Comparison of ENCODE assay signal across 8 mouse cellular contexts in genomic region chr3:61362821-61363160, GRCm38 (mm10). TPM values are rescaled to one million over a fixed set of nuclear protein-coding genes. Genes with fewer than 3 reads are reported as not detected.
DNase-seq lines count a peak whose midpoint lies in the region; ATAC-seq and TF ChIP-seq lines count a peak whose summit lies in the region.

No protein-coding gene starts in this region.

- DNase-seq in kidney, postnatal 0 days (ENCODE audit: low spot score) = no peak
- DNase-seq in kidney, adult 11 months = no peak
- no peak for DNase-seq in limb, embryonic 10.5 days (ENCODE audit: low spot score)
- DNase-seq in midbrain, embryonic 14.5 days = no peak
- DNase-seq in embryo, embryonic 9.5 days (ENCODE audit: extremely low spot score) = no peak
- no peak for DNase-seq in gastrocnemius, postnatal 14 days
- no peak for DNase-seq in left cerebral cortex, postnatal 4 days

- TF ChIP-seq CTCF in kidney, postnatal 0 days (IDR thresholded peaks at IDR 0.05; ENCODE audit: low read depth) = no peak

- no peak for ATAC-seq in kidney, postnatal 0 days (replicated peaks; ENCODE audit: low FRiP score, low read depth)
- ATAC-seq in embryonic facial prominence, embryonic 15.5 days (ENCODE audit: insufficient number of reproducible peaks, low FRiP score, low TSS enrichment, low read depth) = no peak
- ATAC-seq in midbrain, embryonic 14.5 days (ENCODE audit: low FRiP score, low TSS enrichment) = no peak

- no peaks in the 10 kb centered on the region for H3K9me3 ChIP-seq in kidney, postnatal 0 days (replicated peaks; ENCODE audit: low read length)
- H3K9me3 ChIP-seq in embryonic facial prominence, embryonic 15.5 days (replicated peaks) = no peaks in the 10 kb centered on the region
- no peaks in the 10 kb centered on the region for H3K9me3 ChIP-seq in limb, embryonic 10.5 days (replicated peaks)
- no peaks in the 10 kb centered on the region for H3K9me3 ChIP-seq in midbrain, embryonic 14.5 days (ENCODE audit: control insufficient read depth, low read length)

- peak overlapping the region; percentile 74 for H3K4me2 ChIP-seq in kidney, postnatal 0 days (ENCODE audit: low read length)
- peak overlapping the region; percentile 82 for H3K4me2 ChIP-seq in embryonic facial prominence, embryonic 15.5 days (replicated peaks)
- H3K4me2 ChIP-seq in midbrain, embryonic 14.5 days (ENCODE audit: low read length) = peak overlapping the region; percentile 71

- H3K9ac ChIP-seq in kidney, postnatal 0 days (ENCODE audit: low read depth, low read length) = peak overlapping the region; percentile 54
- H3K9ac ChIP-seq in embryonic facial prominence, embryonic 15.5 days = peak overlapping the region; percentile 42
- peak overlapping the region; percentile 63 for H3K9ac ChIP-seq in midbrain, embryonic 14.5 days (replicated peaks; ENCODE audit: low read length)

- intact Hi-C loops in gastrocnemius, postnatal 14 days (cut with DNase I; ENCODE audit: low total_unique reads) = no loop called here
- intact Hi-C loops in left cerebral cortex, postnatal 4 days (cut with DNase I) = loop anchor here (10.0 kb wide), 1 partner anchor 812 kb away; no protein-coding TSS in a partner anchor

- 5% methylated on average over 9 of the region's 9 CpGs for WGBS in kidney, postnatal 0 days
- 5% methylated on average over 9 of the region's 9 CpGs for WGBS in embryonic facial prominence, embryonic 15.5 days
- WGBS in limb, embryonic 10.5 days = 7% methylated on average over 9 of the region's 9 CpGs
- 7% methylated on average over 9 of the region's 9 CpGs for WGBS in midbrain, embryonic 14.5 days

- H3K4me3 ChIP-seq in kidney, postnatal 0 days (replicated peaks; ENCODE audit: low read depth, low read length) = peak overlapping the region; percentile 34
- peak overlapping the region; percentile 94 for H3K4me3 ChIP-seq in embryonic facial prominence, embryonic 15.5 days (replicated peaks)
- peak overlapping the region; percentile 77 for H3K4me3 ChIP-seq in limb, embryonic 10.5 days
- peak overlapping the region; percentile 61 for H3K4me3 ChIP-seq in midbrain, embryonic 14.5 days (replicated peaks; ENCODE audit: low read depth, low read length)

- H3K36me3 ChIP-seq in kidney, postnatal 0 days (ENCODE audit: insufficient read depth, low read length) = no peaks in the 10 kb centered on the region
- no peaks in the 10 kb centered on the region for H3K36me3 ChIP-seq in embryonic facial prominence, embryonic 15.5 days
- H3K36me3 ChIP-seq in limb, embryonic 10.5 days = no peaks in the 10 kb centered on the region
- no peaks in the 10 kb centered on the region for H3K36me3 ChIP-seq in midbrain, embryonic 14.5 days (ENCODE audit: control insufficient read depth, insufficient read depth, low read length)

- H3K4me1 ChIP-seq in kidney, postnatal 0 days (replicated peaks; ENCODE audit: insufficient read depth, low read length) = no peaks in the 10 kb centered on the region
- peaks cover 12% of the 10 kb centered on the region; the same call in 1 of the 2 replicates for H3K4me1 ChIP-seq in embryonic facial prominence, embryonic 15.5 days
- peaks cover 16% of the 10 kb centered on the region for H3K4me1 ChIP-seq in limb, embryonic 10.5 days
- H3K4me1 ChIP-seq in midbrain, embryonic 14.5 days (ENCODE audit: control insufficient read depth, insufficient read depth, low read length) = peaks cover 19% of the 10 kb centered on the region

- no peaks in the 10 kb centered on the region for H3K27me3 ChIP-seq in kidney, postnatal 0 days (ENCODE audit: insufficient read depth, low read length)
- no peaks in the 10 kb centered on the region for H3K27me3 ChIP-seq in embryonic facial prominence, embryonic 15.5 days
- H3K27me3 ChIP-seq in limb, embryonic 10.5 days (ENCODE audit: low read depth, poor library complexity, severe bottlenecking) = no peaks in the 10 kb centered on the region
- H3K27me3 ChIP-seq in midbrain, embryonic 14.5 days (ENCODE audit: control insufficient read depth, insufficient read depth, low read length) = no peaks in the 10 kb centered on the region

- peak overlapping the region; percentile 63 for H3K27ac ChIP-seq in kidney, postnatal 0 days
- H3K27ac ChIP-seq in embryonic facial prominence, embryonic 15.5 days (replicated peaks) = peak overlapping the region; percentile 95
- peak overlapping the region; percentile 84 for H3K27ac ChIP-seq in limb, embryonic 10.5 days
- H3K27ac ChIP-seq in midbrain, embryonic 14.5 days (replicated peaks; ENCODE audit: low read depth, low read length) = peak overlapping the region; percentile 71

RNA-seq across cellular contexts. Expression of gene Rap2b, which starts 1.4 kb away (rescaled TPM):
- polyA plus RNA-seq in kidney, postnatal 0 days (2015; fragmentation: Nextera tagmentation; extraction: Ambion mirVana) = 7.4 and 8.6 TPM in 2 replicates
- 16.1 and 17.8 TPM in 2 replicates for polyA plus RNA-seq in embryonic facial prominence, embryonic 15.5 days (2015; fragmentation: Nextera tagmentation; extraction: Ambion mirVana)
- polyA plus RNA-seq in limb, embryonic 10.5 days (2016; fragmentation: Nextera tagmentation; extraction: Ambion mirVana) = 7.4 and 8.5 TPM in 2 replicates
- 12.6 and 13.2 TPM in 2 replicates for polyA plus RNA-seq in midbrain, embryonic 14.5 days (2014; fragmentation: Nextera tagmentation; extraction: Ambion mirVana)
- 1 to 10 TPM; 2.6 to 3.9 TPM for total RNA-seq in gastrocnemius, postnatal 14 days (2021)
- 10 to 100 TPM; 28.8 to 29.4 TPM for total RNA-seq in left cerebral cortex, postnatal 4 days (2021)

RNA-seq across cellular contexts. Expression of gene B430305J03Rik, which starts 3.0 kb away (rescaled TPM):
- polyA plus RNA-seq in kidney, postnatal 0 days (2015; fragmentation: Nextera tagmentation; extraction: Ambion mirVana) = not detected in 2 replicates
- not detected in 2 replicates for polyA plus RNA-seq in embryonic facial prominence, embryonic 15.5 days (2015; fragmentation: Nextera tagmentation; extraction: Ambion mirVana)
- not detected in 2 replicates for polyA plus RNA-seq in limb, embryonic 10.5 days (2016; fragmentation: Nextera tagmentation; extraction: Ambion mirVana)
- not detected in 2 replicates for polyA plus RNA-seq in midbrain, embryonic 14.5 days (2014; fragmentation: Nextera tagmentation; extraction: Ambion mirVana)
- under 1 TPM; 0.11 to 0.18 TPM for total RNA-seq in gastrocnemius, postnatal 14 days (2021)
- total RNA-seq in left cerebral cortex, postnatal 4 days (2021) = 1 to 10 TPM; 1.2 to 1.6 TPM

Comparison
In these comparisons a context has a peak if more than half of its experiments do, and no peak if none do; other contexts are left out.
1. H3K4me3 ChIP-seq: peak in every context shown above with its lines; median percentile 94 in embryonic facial prominence, embryonic 15.5 days; 77 in limb, embryonic 10.5 days; 61 in midbrain, embryonic 14.5 days; 34 in kidney, postnatal 0 days.